Mouse (Mus musculus): ENCODE measurements around the gene Fkbp8.

Gene Fkbp8

DNA sequence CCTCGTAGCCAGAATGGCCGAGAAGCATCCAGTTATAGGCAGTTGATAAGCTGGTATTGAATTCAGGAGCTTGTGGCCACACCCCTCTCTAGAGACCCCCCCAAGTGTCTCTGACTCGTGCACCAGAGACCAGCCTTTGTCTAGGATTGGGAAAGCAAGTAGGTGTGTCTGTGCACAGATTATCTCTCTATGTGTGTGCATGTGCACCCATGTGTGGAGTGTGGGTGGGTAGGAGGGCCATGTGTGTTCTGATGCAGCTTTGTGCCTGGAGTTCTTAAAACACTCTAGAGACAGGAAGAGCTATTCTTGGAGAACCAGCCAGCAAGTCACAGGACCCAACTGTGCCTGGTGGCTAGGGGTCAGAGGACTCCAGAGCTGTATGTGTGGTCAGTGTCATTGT, 33.0 kb downstream of the Fkbp8 start:
- DNase-seq (ENCODE audit: low spot score): no peak

DNA sequence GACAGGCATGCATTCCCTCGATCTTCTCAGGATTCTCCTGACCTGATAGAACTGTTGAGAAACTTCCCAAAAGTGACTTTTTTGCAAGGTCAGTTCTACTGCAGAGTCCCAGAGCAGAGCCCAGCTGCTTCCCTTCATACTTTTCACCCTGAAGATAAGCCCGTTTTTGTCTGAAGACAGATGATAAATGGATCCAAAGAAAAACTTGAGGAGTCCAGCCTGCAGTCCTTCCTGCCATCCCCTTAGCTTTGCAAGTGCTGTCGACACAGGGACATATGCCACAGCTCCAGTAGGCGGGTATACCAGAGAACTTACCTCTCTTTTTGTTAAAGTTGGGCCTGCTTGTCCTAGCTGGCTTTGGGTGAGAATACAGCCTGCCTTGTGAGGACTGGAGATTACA, 33.8 kb downstream of the Fkbp8 start:
- no peak for DNase-seq (ENCODE audit: low spot score)

DNA sequence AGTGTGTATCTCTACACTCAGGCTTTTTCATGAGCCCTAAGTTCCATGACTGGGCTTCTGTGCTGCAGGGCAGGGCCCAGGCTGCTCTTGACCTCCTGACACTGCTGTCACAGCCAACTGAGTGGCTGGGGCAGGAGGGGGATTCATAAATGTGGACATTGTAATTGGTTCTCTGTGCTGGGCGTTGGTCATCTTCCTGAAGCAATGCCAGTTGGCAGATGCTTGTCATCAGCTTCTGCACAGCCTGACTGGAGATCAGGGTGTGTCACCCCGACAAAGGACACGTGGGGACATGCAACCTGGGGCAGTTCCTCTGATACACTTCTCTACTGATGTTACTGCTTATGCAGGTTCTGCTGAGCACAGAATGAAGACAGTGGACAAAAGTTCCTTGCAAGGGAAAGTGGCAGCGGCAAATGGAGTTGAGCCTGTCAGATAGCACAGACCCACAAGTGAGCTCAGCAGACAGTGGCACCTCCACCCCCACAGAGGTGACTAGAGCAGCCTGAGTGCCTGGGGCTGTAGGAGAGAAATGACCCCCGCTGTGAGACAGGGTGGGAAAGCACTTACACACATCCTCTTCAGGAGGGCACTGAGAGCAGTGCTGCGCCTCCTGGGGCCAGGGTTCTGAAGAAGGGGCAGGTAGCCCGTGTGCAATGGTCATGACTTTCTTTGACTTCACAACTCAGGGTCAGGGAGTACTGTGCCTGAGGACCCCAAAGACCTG, 34.4 kb downstream of the Fkbp8 start:
- DNase-seq (ENCODE audit: low spot score): peak; percentile 87

DNA sequence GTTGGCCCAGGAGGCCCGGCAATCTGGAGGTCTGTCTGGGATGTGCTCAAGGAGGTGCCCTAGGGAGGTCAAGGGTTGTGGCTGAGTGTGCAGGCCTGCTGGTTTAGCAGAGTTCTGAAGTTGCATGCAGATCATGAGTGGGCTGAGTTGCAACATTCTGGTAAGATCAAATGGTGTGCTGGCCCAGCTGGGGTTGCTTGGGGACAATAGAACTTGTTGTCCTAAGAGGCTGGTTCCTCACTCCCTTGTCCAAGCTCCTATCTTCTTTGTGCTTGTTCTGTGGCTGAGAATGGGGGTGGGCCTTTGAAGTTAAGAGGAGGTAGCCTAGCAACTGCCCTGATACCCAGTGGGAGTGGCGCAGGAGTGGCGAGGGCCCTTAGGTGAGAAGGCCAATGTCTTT, 35.3 kb downstream of the Fkbp8 start:
- DNase-seq (ENCODE audit: low spot score): peak; percentile 90

DNA sequence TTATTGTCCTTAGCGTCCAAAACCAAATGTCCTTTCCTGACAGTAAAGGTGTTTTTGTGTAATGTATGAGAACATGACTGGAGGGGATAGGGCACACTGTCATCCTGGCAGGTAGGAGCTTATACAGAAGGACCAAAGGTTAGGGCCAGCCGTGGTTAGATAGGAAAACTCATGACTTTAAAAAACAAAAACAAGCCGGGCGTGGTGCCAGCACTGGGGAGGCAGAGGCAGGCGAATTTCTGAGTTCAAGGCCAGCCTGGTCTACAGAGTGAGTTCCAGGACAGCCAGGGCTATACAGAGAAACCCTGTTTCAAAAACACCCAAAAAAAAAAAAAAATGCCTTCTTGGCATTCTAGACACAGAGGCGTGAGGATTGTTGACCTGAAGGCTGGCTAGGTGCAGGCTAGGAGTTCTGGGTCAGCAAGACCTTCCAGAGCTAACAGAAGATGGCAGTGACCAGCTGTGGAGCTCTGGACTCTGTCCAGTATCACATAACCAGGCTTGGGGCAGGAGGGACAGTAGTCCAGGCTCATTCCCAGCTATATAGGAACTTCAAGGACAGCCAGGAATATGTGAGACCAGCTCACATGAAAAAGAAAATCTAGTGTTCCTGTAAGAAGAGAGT, 36.4 kb downstream of the Fkbp8 start:
- DNase-seq (ENCODE audit: low spot score): no peak

DNA sequence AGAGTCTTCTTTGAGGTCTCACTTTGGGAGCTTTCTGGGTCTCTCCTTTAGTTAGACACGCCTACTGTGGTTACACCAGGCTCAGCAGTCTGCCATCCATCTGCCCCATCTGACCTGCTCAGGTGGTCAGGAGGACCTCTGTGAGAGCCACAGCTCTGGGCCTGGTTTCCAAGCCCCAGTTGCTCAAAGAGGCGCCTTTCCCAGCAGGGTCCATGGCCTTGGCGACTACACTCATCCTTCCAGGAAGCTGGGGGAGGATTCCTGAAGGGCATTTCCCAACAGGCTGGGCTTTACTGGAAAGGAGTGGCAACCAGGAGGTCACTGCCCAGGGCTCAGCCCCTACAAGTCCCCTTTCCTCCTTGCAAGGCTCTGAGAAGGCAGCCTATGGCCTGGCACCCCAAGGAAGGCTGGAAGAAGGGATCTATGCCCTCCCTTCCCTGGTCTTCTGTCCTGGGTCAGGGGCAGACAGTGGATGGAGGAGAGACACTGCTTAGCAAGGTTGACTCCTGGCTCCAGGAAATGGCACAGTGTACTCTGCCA, 37.2 kb downstream of the Fkbp8 start:
- no peak for DNase-seq (ENCODE audit: low spot score)

- DNase-seq (ENCODE audit: low spot score): no peak
These were observed 38.0 kb downstream of the Fkbp8 start for GRCm38 (mm10) chr8:70565561-70565960.

DNA sequence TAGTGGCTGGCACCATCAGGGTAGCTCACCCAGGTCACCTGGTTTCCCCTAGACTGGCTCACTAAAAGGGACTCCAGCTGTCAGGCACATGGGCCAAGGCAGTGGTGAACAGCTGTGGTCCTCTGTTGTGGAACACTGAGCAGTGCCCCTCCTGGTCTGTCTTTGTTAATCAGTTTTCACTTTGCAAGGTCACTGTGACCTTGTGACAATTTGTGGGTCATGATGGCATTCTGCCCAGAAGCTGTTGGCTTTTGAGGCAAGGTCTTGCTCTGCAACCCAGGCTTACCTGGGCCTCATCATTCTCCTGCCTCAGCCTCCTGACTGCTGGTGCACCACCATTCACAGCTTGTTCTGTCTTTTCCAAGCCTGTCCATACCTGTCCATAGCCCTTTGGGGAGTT, 42.8 kb downstream of the Fkbp8 start:
- DNase-seq (ENCODE audit: low spot score): no peak

- DNase-seq (ENCODE audit: low spot score): no peak
These were observed 43.5 kb downstream of the Fkbp8 start for GRCm38 (mm10) chr8:70570990-70571389.

DNA sequence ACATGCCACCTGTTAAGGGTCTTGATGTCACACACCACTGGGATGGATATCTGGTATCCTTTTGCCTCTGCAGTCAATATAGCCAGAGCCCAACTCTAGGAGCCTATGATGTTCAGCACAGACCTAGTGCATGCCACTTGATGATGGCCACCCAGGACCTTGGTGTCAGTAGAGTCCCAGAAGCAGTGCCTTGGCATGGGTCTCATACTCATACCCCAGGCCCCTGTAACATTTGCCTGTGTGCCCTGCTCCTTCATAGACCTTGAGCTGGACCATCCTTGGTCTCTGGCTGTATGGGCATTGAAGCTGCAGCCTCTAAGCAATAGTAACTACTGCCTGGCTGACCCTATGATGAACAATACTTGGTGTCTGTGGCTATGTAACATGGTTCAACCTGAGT, 46.8 kb downstream of the Fkbp8 start:
- no peak for DNase-seq (ENCODE audit: low spot score)

DNA sequence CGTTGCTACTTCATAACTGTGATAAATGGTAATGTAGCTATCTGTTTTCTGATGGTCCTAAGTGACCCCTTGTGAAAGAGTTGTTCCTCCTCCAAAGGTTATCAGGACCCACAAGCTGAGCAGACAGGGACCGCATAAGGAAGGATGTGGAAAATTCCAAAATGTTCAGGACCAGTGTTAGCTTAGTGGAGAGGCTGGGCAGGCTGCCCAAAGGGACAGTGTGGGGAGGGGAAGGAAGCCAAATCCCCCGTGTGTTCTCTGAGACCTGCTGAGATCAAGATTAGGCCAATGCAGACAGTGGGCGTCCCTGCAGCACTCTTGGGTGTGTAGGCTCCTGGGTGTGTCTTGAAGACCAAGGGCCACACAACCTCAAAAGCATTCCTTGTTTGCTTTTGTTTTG, 47.4 kb downstream of the Fkbp8 start:
- peak; percentile 65 for DNase-seq (ENCODE audit: low spot score)

DNA sequence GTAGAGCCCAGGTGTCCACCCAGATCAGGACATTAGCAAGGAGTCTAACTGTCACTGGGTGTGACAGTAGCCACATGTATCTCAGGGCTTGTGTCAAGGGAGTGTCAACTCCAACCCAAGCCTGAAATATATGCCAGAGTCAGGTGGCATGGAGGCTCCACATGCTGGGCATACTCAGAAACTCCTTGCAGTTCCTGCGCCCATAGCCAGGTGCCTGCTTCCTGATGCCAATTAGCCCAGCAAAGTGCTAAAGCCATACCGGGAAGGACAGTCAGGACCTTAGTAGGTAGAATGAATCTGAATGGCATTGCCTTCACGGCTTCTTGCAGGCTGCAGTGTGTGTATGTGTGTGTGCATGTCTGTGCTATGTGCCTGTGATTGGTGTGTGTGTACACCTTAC, 49.7 kb downstream of the Fkbp8 start:
- no peak for DNase-seq (ENCODE audit: low spot score)

DNA sequence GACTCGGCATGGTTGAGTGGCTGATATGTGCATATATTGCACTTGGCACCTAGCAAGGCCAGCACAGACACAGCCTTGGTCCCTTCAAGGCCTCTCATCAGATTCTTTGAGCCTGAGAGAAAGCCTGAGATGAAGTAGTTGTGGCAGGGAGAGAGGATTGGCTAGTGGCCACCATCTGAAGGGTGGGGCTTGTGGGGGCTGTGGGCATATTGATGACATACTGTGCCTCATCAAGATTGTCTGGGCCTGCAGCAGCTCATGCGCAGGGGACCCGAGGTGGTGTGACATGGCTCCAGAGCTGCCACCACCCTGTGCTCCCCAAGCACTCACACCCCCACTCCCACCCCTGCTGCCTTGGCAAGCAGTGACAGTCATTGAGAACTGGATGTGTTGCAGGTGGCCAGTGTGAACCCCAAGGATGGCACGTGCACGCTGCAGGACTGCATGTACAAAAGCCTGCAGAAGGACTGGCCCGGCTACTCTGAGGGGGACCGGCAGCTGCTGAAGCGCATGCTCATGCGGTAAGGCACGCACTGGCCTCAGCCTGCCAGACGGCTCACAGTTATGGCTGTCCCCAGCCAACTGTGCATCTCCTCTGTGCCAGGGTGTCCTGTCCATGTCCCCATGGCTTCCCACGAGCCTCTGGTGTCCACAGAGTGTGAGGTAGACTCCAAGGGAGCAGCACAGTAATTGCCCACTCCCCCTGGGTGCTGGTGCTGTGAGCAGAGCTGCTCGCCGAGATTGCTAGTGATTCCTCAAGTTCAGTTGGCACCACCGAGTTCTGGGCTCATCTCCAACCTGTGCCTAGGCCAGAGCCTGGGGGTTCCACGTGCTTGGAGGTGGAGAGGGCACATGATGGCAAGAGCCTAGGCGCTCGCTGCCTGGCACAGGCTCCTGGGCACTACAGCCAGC, 56.2 kb downstream of the Fkbp8 start:
- DNase-seq (ENCODE audit: low spot score): no peak

- DNase-seq (ENCODE audit: low spot score): no peak
These were observed 57.2 kb downstream of the Fkbp8 start for GRCm38 (mm10) chr8:70584606-70585257.

All from lung, postnatal 25 days (tissue).